Mouse (Mus musculus) myocyte (in vitro differentiated cells): ENCODE results near the gene Kcnd3. TPM values are rescaled to one million over a fixed set of nuclear protein-coding genes. Genes with fewer than 3 reads are reported as not detected.

Experiments used
- H3K27me3 ChIP-seq: one replicate; pipeline ENCODE4 v1.6.1; 2011; ENCODE audit not compliant: control insufficient read depth, insufficient read depth, insufficient read length
- H3K36me3 ChIP-seq: one replicate; pipeline ENCODE4 v1.6.1; 2011; ENCODE audit not compliant: control insufficient read depth, insufficient read depth
- H3K4me2 ChIP-seq: one replicate; pipeline ENCODE4 v1.6.1; 2011; ENCODE audit warnings: low read depth, control low read depth
- H3K4me3 ChIP-seq: one replicate; pipeline ENCODE4 v1.5.1; 2011; ENCODE audit warnings: mild to moderate bottlenecking, control low read depth, moderate library complexity
- H3K79me2 ChIP-seq: one replicate; pipeline ENCODE4 v1.6.1; 2011; ENCODE audit not compliant: control insufficient read depth, insufficient read depth
- H3ac ChIP-seq: one replicate; pipeline ENCODE4 v1.6.1; 2011; ENCODE audit not compliant: control insufficient read depth, insufficient read length
- CEBPB ChIP-seq: IDR thresholded peaks from 2 replicates; pipeline ENCODE4 v1.6.1; 2011; ENCODE audit warnings: mild to moderate bottlenecking, moderate library complexity; ENCODE audit not compliant: poor library complexity, insufficient read depth, severe bottlenecking
- E2F4 ChIP-seq: IDR thresholded peaks from one replicate; pipeline ENCODE4 v1.6.1; 2011; ENCODE audit warnings: mild to moderate bottlenecking, control low read depth, moderate library complexity; ENCODE audit not compliant: insufficient read depth
- MAX ChIP-seq: IDR thresholded peaks from one replicate; pipeline ENCODE4 v1.6.1; 2011; ENCODE audit warnings: low read depth, mild to moderate bottlenecking, control low read depth
- MYOD1 ChIP-seq, 3 experiments: IDR thresholded peaks; one replicate each; pipeline ENCODE4 v1.6.1; 2011; ENCODE audit warnings: control low read depth in 2 of 3, low read depth in 2 of 3, mild to moderate bottlenecking in 2 of 3, moderate library complexity in 1 of 3; ENCODE audit not compliant: insufficient read length in 2 of 3, control insufficient read depth in 1 of 3
- MYOG ChIP-seq, 3 experiments: IDR thresholded peaks; one replicate each; pipeline ENCODE4 v1.6.1; 2011; ENCODE audit warnings: control low read depth in 2 of 3, low read depth in 2 of 3, mild to moderate bottlenecking in 2 of 3; ENCODE audit not compliant: insufficient read length in 2 of 3, control insufficient read depth in 1 of 3, insufficient read depth in 1 of 3
- POLR2A ChIP-seq: IDR thresholded peaks from one replicate; pipeline ENCODE4 v1.6.1; 2011; ENCODE audit warnings: low read depth, mild to moderate bottlenecking, control low read depth, moderate library complexity; ENCODE audit not compliant: insufficient read length
- POLR2AphosphoS2 ChIP-seq: IDR thresholded peaks from one replicate; pipeline ENCODE4 v1.6.1; 2011; ENCODE audit warnings: low read depth, control low read depth; ENCODE audit not compliant: insufficient read length
- REST ChIP-seq: IDR thresholded peaks from one replicate; pipeline ENCODE4 v1.6.1; 2011; ENCODE audit warnings: mild to moderate bottlenecking, control low read depth, moderate library complexity; ENCODE audit not compliant: insufficient read depth, insufficient read length
- SRF ChIP-seq: IDR thresholded peaks from one replicate; pipeline ENCODE4 v1.6.1; 2011; ENCODE audit warnings: low read depth; ENCODE audit not compliant: control insufficient read depth, insufficient read length
- TCF12 ChIP-seq: IDR thresholded peaks from one replicate; pipeline ENCODE4 v1.6.1; 2011; ENCODE audit warnings: mild to moderate bottlenecking, control low read depth; ENCODE audit not compliant: poor library complexity, insufficient read depth, severe bottlenecking
- TCF3 ChIP-seq: IDR thresholded peaks from one replicate; pipeline ENCODE4 v1.6.1; 2011; ENCODE audit warnings: low read depth, control low read depth; ENCODE audit not compliant: insufficient read length
- USF1 ChIP-seq: IDR thresholded peaks from one replicate; pipeline ENCODE4 v1.6.1; 2011; ENCODE audit warnings: low read depth, mild to moderate bottlenecking, control low read depth, moderate library complexity
- polyA plus RNA-seq: library from polyadenylated mRNA; unstranded; fragments of >200 nt; fragmentation: generic; extraction: Trizol; gene quantifications from one replicate; pipeline ENCODE4 v1.2.1, GENCODE M21; 2012; ENCODE audit warnings: missing spikeins

The Kcnd3 gene
- polyA plus RNA-seq, 1 experiment = not detected

DNA sequence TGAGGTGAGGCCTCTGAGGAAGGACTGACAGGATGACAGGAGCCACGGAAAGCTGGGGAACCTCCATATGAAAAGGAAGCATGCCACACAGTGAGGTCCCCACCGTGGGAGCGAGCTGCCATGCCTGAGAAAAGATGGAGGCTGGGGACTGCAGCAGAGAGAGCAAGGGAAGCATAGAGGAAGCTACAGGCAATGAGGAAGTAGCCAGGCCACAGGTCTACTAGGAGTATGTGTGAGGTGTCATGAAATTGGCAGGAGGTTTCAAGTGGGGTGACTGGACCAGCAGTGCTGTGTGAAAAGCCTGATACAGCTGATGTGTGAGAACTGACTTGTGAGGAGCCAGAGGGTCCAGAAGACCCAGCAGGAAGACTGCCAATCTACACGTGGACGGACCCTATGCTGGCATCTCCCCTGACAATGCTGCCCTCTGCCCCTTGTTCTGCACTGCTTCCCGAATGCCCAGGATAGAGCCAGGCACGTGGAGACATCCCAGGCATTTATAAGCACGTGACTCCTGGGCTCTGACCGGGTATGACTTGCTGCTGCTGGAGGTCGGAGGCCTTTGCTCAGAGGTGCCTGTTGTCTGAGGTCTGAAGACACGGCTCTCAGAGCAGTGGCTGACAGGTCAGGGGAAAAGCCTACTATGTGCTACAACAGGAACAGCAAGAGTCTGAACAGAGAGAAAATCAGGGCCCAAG is 96.1 kb downstream of the Kcnd3 start:
- TF ChIP-seq MAX = no peak
- TF ChIP-seq MYOD1 (IDR thresholded peaks at IDR 0.05; ENCODE audit: control insufficient read depth in 1 of 3, insufficient read length in 2 of 3, low read depth in 2 of 3) = no peak
- no peak for TF ChIP-seq SRF
- no peak for TF ChIP-seq TCF12

DNA sequence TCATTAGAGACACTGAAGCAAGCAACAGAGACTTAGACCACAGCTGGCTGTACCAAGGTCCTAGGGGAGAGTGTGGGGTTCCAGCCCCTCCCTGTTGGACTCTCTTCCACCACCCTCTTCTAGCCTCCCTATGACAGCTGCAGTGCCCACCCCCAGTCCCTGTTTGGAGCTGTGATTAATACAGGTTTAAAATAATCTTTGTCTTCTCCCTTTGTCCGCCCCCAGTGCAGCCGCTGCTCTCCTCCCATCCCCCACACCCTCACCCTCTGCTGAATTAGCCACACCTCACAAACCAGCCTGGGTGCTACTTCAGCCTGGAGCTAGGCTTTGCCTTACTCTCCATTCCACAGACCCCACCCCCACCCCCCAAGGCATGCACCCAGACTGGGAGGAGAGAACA is 107.3 kb downstream of the Kcnd3 start:
- no peak overlapping the region for H3ac ChIP-seq
- no peaks in the 10 kb centered on the region for H3K36me3 ChIP-seq
- no peaks in the 10 kb centered on the region for H3K27me3 ChIP-seq
- no peak overlapping the region for H3K4me3 ChIP-seq
- no peak overlapping the region for H3K4me2 ChIP-seq
- H3K79me2 ChIP-seq = no peaks in the 10 kb centered on the region
- TF ChIP-seq MYOD1 (IDR thresholded peaks at IDR 0.05; ENCODE audit: control insufficient read depth in 1 of 3, insufficient read length in 2 of 3, low read depth in 2 of 3) = peak in 1 of 3 experiments; percentile 32
- no peak for TF ChIP-seq SRF
- TF ChIP-seq MAX = no peak
- TF ChIP-seq REST = no peak
- TF ChIP-seq MYOG (IDR thresholded peaks at IDR 0.05; ENCODE audit: control insufficient read depth in 1 of 3, insufficient read depth in 1 of 3, insufficient read length in 2 of 3, low read depth in 2 of 3) = peak in 1 of 3 experiments; percentile 8

More for the DNA sequence above, 96.1 kb downstream of the Kcnd3 start:
- Histone ChIP-seq H3K4me3 (no peak overlapping the region), H3K79me2 (no peaks in the 10 kb centered on the region), H3K4me2 (no peak overlapping the region), H3ac (no peak overlapping the region), H3K27me3 (no peaks in the 10 kb centered on the region), H3K36me3 (no peaks in the 10 kb centered on the region)

DNA sequence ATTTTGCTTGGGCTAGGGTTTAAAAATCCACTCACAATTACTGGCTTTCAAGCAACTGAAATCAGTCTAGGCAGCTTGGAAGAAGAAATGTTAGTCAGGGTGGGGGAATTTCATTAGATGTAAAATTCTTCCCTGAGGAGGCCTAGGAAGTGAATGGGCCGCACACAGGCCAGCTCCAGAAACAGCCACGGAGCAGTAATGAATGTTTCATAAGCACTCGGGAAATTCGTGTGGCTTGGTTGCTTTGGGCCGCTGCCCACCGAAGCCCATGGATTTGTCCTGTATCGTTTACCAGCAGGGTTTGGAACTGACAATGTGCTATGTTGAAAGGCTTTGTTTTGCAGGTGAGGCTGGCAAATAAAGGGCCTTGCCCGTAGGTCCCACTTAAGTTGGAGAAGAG is 114.8 kb downstream of the Kcnd3 start:
- no peak overlapping the region for H3K4me2 ChIP-seq
- no peaks in the 10 kb centered on the region for H3K27me3 ChIP-seq
- H3K4me3 ChIP-seq = no peak overlapping the region
- H3ac ChIP-seq = no peak overlapping the region
- H3K79me2 ChIP-seq = no peaks in the 10 kb centered on the region
- no peaks in the 10 kb centered on the region for H3K36me3 ChIP-seq
- TF ChIP-seq CEBPB = no peak
- no peak for TF ChIP-seq MYOD1 (IDR thresholded peaks at IDR 0.05; ENCODE audit: control insufficient read depth in 1 of 3, insufficient read length in 2 of 3, low read depth in 2 of 3)
- no peak for TF ChIP-seq TCF3
- no peak for TF ChIP-seq MYOG (IDR thresholded peaks at IDR 0.05; ENCODE audit: control insufficient read depth in 1 of 3, insufficient read depth in 1 of 3, insufficient read length in 2 of 3, low read depth in 2 of 3)
- TF ChIP-seq E2F4 = no peak
- TF ChIP-seq USF1 = no peak

DNA sequence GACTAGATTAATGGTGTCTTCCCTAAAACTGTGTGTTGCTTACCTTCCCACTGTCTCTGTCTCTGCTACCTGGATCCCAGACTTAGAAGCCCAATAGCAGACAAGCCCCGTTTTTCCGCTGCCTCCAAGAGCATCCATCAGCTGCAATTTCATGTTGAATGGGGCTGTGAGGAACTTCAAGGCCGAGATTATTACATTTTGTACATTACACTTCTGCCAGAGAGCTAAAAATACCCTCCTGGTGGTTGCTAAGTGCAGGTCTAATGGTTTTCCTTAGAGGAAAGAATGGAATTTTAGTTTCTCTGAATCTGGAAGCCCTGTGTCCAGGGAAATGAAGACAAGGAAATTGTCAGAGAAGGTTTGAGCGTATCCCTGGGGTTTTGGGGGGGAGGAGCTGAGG is 115.3 kb downstream of the Kcnd3 start:
- H3K36me3 ChIP-seq = no peaks in the 10 kb centered on the region
- no peak overlapping the region for H3K4me2 ChIP-seq
- no peak for TF ChIP-seq MYOG (IDR thresholded peaks at IDR 0.05; ENCODE audit: control insufficient read depth in 1 of 3, insufficient read depth in 1 of 3, insufficient read length in 2 of 3, low read depth in 2 of 3)
- no peak for TF ChIP-seq SRF
- TF ChIP-seq E2F4 = no peak
- TF ChIP-seq POLR2A = no peak
- TF ChIP-seq CEBPB = no peak
- no peak for TF ChIP-seq TCF3
- no peak for TF ChIP-seq MAX
- no peak overlapping the region for H3K4me3 ChIP-seq
- no peaks in the 10 kb centered on the region for H3K79me2 ChIP-seq
- no peak overlapping the region for H3ac ChIP-seq
- H3K27me3 ChIP-seq = no peaks in the 10 kb centered on the region

DNA sequence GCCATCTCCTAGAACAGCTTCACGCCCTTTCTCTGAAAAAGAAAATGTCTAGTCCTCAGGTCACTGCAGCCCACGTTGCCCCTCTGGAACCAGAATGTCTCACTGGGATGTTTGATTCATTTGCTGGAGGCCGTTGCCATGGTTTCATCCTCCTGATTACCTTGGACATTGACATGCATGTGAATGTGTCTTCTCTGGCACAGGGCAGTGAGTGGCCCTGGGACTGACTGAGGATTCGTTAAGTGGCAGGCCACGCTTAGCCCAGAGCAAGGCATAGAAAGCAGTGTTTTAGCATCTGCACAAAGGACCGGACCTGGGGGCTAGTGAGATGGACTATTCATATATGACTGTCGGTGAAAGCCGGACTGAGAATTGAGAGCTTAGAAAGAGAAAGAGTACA is 116.3 kb downstream of the Kcnd3 start:
- TF ChIP-seq USF1 (no peak), TCF12 (no peak), POLR2A (no peak), POLR2AphosphoS2 (no peak), CEBPB (no peak), TCF3 (no peak), MAX (no peak), MYOD1 (IDR thresholded peaks at IDR 0.05; ENCODE audit: control insufficient read depth in 1 of 3, insufficient read length in 2 of 3, low read depth in 2 of 3) (no peak), REST (no peak), E2F4 (no peak), SRF (no peak), MYOG (IDR thresholded peaks at IDR 0.05; ENCODE audit: control insufficient read depth in 1 of 3, insufficient read depth in 1 of 3, insufficient read length in 2 of 3, low read depth in 2 of 3) (no peak)
- H3K36me3 ChIP-seq = no peaks in the 10 kb centered on the region
- no peak overlapping the region for H3K4me3 ChIP-seq
- no peak overlapping the region for H3K4me2 ChIP-seq
- no peak overlapping the region for H3ac ChIP-seq
- no peaks in the 10 kb centered on the region for H3K79me2 ChIP-seq
- no peaks in the 10 kb centered on the region for H3K27me3 ChIP-seq
